Mouse (Mus musculus) ES-E14 (cell line): ENCODE data around the gene Hdac4. TPM values are rescaled to one million over a fixed set of nuclear protein-coding genes. Genes with fewer than 3 reads are reported as not detected.

ENCODE experiments used
- DNase-seq: peaks from one replicate; pipeline ENCODE4 v3.0.0-alpha.2; 2013; ENCODE audit warnings: low read depth, low spot score
- H3K27ac ChIP-seq: 2 replicates; pipeline ENCODE4 v1.5.1; 2012; ENCODE audit warnings: low read depth, mild to moderate bottlenecking, low read length, moderate library complexity, mixed read lengths; ENCODE audit not compliant: poor library complexity, insufficient read depth, severe bottlenecking
- H3K36me3 ChIP-seq: 2 replicates; pipeline ENCODE4 v1.6.1; 2012; ENCODE audit warnings: mild to moderate bottlenecking, low read length, moderate library complexity, mixed read lengths; ENCODE audit not compliant: control insufficient read depth, poor library complexity, insufficient read depth, severe bottlenecking
- H3K4me1 ChIP-seq, 2 experiments: fragments of 150-350 bp in 1 of 2; sonication (generic) in 1 of 2; 2 replicates each; pipeline ENCODE4 v1.6.1; 2012; ENCODE audit warnings: low read length in 2 of 2, mild to moderate bottlenecking in 1 of 2, mixed read lengths in 1 of 2; ENCODE audit not compliant: control insufficient read depth in 2 of 2, insufficient read depth in 2 of 2, poor library complexity in 1 of 2
- H3K4me3 ChIP-seq, 2 experiments: fragments of 150-350 bp in 1 of 2; sonication (generic) in 1 of 2; 2 replicates each; pipeline ENCODE4 v1.5.1; 2012; ENCODE audit warnings: low read length in 2 of 2, low read depth in 1 of 2, mild to moderate bottlenecking in 1 of 2, mixed read lengths in 1 of 2; ENCODE audit not compliant: insufficient read depth in 1 of 2, poor library complexity in 1 of 2, severe bottlenecking in 1 of 2
- H3K9ac ChIP-seq: 2 replicates; pipeline ENCODE4 v1.6.1; 2012; ENCODE audit warnings: low read depth, mild to moderate bottlenecking, low read length, mixed read lengths; ENCODE audit not compliant: poor library complexity, insufficient read depth, severe bottlenecking
- H3K9me3 ChIP-seq: fragments of 150-350 bp; sonication (generic); 2 replicates; pipeline ENCODE4 v1.6.1; 2012; ENCODE audit warnings: low read depth, mild to moderate bottlenecking, low read length; ENCODE audit not compliant: control insufficient read depth, insufficient read depth
- CHD2 ChIP-seq: IDR thresholded peaks from 2 replicates; pipeline ENCODE4 v1.6.1; 2014; ENCODE audit warnings: mild to moderate bottlenecking, low read depth, low read length, inconsistent platforms
- HCFC1 ChIP-seq: IDR thresholded peaks from 2 replicates; pipeline ENCODE4 v1.6.1; 2012; ENCODE audit warnings: low read length, inconsistent platforms, borderline replicate concordance; ENCODE audit not compliant: insufficient read depth
- MAFK ChIP-seq: IDR thresholded peaks from 2 replicates; pipeline ENCODE4 v1.6.1; 2014; ENCODE audit warnings: mild to moderate bottlenecking, low read depth, low read length, inconsistent platforms; ENCODE audit not compliant: insufficient read depth
- ZC3H11A ChIP-seq: IDR thresholded peaks from 2 replicates; pipeline ENCODE4 v1.6.1; 2012; ENCODE audit warnings: low read depth, mild to moderate bottlenecking, inconsistent platforms, low read length, borderline replicate concordance
- ZNF384 ChIP-seq: IDR thresholded peaks from 2 replicates; pipeline ENCODE4 v1.6.1; 2012; ENCODE audit warnings: low read depth, low read length, inconsistent platforms
- in situ Hi-C, 2 experiments: fragments of 600-800 bp; cut with MboI; formaldehyde crosslinking; loops; one replicate each; pipeline ENCODE4 v1.15.1; 2025; ENCODE audit warnings: low sequenced_read_pairs in 2 of 2, inconsistent platforms in 1 of 2; ENCODE audit not compliant: unreplicated experiment in 2 of 2
- total RNA-seq: library from RNA; depleted of rRNA; stranded (reverse); fragments of 300-350 nt; gene quantifications from 2 replicates; pipeline ENCODE4 v1.2.3, GENCODE M21; 2012

The Hdac4 gene
- total RNA-seq, 1 experiment, result 24.1 TPM

DNA sequence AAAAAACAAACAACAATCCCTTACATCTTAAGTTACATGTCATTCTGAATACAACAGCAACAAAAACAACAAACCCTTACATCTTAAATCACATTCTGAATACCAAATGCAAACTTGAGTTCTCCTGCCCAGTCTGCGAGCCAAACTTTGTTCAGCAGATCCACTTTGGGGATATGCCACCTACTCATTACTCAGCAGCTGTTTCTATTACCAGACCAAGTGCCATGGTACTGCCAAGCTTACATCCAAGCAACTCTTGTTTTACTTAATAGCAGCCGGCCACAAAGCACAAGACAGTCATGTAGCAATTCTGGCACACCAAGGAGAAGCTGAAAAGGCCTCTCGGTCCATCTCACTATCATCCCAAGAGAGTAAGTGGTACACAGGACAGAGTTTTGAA is 138.4 kb downstream of the Hdac4 start:
- H3K36me3 ChIP-seq, result no peaks in the 10 kb centered on the region
- in situ Hi-C loops, result no loop called here
- DNase-seq, result no peak
- H3K27ac ChIP-seq, result no peak overlapping the region
- no peaks in the 10 kb centered on the region for H3K4me1 ChIP-seq
- H3K4me3 ChIP-seq, result no peak overlapping the region
- TF ChIP-seq MAFK (no peak), ZC3H11A (no peak), ZNF384 (no peak), HCFC1 (no peak), CHD2 (no peak)
- no peaks in the 10 kb centered on the region for H3K9me3 ChIP-seq
- H3K9ac ChIP-seq, result no peak overlapping the region

DNA sequence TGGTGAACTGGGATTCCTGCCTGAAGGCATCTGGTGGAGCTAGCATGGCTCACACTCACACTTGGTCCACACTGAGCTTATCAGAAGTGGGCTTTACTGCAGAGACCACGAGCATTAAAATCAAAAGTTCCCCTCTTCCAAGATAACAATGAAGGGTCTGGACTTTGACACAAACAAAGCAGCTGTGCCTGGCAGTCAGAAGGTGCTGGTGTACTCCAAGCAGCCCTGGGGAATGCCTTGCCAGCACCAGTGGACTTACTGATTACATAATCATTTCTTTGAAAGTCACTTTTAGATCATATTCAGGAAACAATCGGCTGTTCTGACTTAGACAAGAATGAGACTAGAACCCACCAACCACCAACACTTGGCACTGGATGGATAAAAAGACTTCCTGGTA is 140.3 kb downstream of the Hdac4 start:
- H3K9ac ChIP-seq, result no peak overlapping the region
- TF ChIP-seq MAFK, result no peak
- TF ChIP-seq HCFC1, result no peak
- TF ChIP-seq CHD2, result no peak
- no peak for TF ChIP-seq ZC3H11A
- TF ChIP-seq ZNF384, result no peak
- in situ Hi-C loops, result no loop called here
- no peak overlapping the region for H3K4me3 ChIP-seq
- DNase-seq, result no peak
- no peaks in the 10 kb centered on the region for H3K36me3 ChIP-seq
- H3K27ac ChIP-seq, result no peak overlapping the region
- H3K9me3 ChIP-seq, result no peaks in the 10 kb centered on the region
- H3K4me1 ChIP-seq, result peaks cover 2% of the 10 kb centered on the region in 2 experiments; a peak in 2 of 4 replicates

DNA sequence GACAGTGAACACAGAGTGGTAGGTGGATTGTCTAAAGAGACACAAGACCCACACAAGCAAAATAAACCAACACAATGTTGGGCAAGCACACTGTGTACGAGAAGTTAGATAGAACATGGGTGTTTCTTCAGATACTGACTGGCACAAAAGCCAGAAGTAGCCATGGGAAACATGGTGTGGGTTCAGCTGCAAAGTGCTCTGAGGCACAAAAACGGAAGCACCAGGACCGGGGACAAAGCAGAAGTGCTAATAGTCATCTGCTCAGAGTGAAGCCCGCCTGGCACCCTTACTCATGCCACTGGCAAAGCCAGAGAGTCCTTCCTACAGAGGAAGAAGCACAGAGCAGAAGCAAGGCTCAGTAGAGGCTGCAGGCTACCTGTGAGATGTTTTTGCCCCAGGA is 143.3 kb downstream of the Hdac4 start:
- in situ Hi-C loops, result no loop called here
- TF ChIP-seq ZC3H11A (no peak), ZNF384 (no peak), CHD2 (no peak)
- Histone ChIP-seq H3K4me1 (peaks cover 2 to 7% of the 10 kb centered on the region in 2 experiments; a peak in 2 of 4 replicates), H3K4me3 (no peak overlapping the region), H3K27ac (no peak overlapping the region), H3K9me3 (no peaks in the 10 kb centered on the region), H3K36me3 (no peaks in the 10 kb centered on the region), H3K9ac (no peak overlapping the region)
- no peak for DNase-seq

DNA sequence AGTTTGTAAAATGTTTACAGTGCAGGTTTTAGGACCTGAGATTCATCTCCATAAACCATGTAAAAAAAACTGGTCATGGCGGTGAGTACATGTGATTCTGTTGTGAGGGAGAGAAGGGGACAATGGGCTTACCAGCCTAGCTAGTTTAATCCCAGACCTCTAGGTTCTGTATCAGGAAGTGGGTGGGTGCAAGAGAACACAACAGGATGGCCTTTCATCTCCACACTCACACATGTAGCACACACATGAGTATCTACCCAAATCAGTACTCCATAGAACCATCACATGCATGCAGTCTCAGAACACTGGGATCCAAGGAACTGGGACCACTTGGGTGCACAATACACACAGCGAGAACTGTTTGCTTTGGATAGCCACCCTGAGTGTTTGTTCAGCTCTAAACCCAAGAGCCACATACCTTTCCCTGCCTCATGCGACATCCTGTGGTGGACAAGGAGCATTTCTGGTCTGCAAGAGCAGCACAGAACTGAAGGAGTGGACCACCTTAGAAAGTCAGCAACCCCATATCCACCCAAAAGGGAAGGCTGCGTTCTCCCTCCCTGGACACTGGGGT is 143.9 kb downstream of the Hdac4 start:
- Histone ChIP-seq H3K27ac (no peak overlapping the region), H3K36me3 (no peaks in the 10 kb centered on the region), H3K4me1 (peaks cover 2 to 7% of the 10 kb centered on the region in 2 experiments; a peak in 2 of 4 replicates), H3K4me3 (no peak overlapping the region), H3K9ac (no peak overlapping the region), H3K9me3 (no peaks in the 10 kb centered on the region)
- no peak for TF ChIP-seq HCFC1
- TF ChIP-seq ZC3H11A, result no peak
- no peak for TF ChIP-seq ZNF384
- no peak for TF ChIP-seq MAFK
- TF ChIP-seq CHD2, result no peak
- in situ Hi-C loops, result no loop called here
- no peak for DNase-seq

DNA sequence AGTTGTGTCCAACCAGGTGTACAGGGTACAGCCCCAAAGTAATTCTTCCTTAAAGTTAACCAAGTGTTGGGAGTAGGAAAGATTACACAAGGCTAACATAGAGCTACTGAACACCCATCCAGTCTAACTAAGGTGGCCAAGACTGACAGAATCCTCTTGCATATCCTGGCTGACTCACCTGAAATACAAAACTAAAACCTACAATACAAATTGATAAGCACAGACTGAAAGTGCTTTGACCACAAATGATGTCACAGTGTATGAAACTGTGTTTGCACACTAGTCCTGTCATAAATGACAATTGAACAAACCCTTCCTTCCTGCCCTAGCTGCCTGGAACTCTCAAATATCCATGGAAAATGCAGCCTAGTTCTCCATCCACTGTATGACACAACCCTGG is 144.5 kb downstream of the Hdac4 start:
- Histone ChIP-seq H3K4me1 (peaks cover 2 to 7% of the 10 kb centered on the region in 2 experiments; a peak in 2 of 4 replicates), H3K9me3 (no peaks in the 10 kb centered on the region), H3K4me3 (no peak overlapping the region), H3K27ac (no peak overlapping the region), H3K9ac (no peak overlapping the region), H3K36me3 (no peaks in the 10 kb centered on the region)
- DNase-seq, result no peak
- TF ChIP-seq ZC3H11A (no peak), CHD2 (no peak), ZNF384 (no peak), HCFC1 (no peak), MAFK (no peak)
- in situ Hi-C loops, result no loop called here
